Mouse (Mus musculus) kidney, embryonic 16.5 days (tissue): Measurements from ENCODE around the gene Olfr462. TPM values are rescaled to one million over a fixed set of nuclear protein-coding genes. Genes with fewer than 3 reads are reported as not detected.
A peak's percentile ranks its signal among the peaks of the same experiment; 100 is the strongest.

ENCODE experiments used
- ATAC-seq: fragments of 200-750 bp; cut with Nextera tagmentation; 2 replicates; pipeline ENCODE4 v1.8.0; 2017; ENCODE audit warnings: moderate TSS enrichment; ENCODE audit not compliant: low FRiP score, low TSS enrichment
- H3K27ac ChIP-seq: fragments of 300-500 bp; sonication (generic); 2 replicates; pipeline ENCODE4 v1.5.1; 2014; ENCODE audit warnings: low read length
- H3K27me3 ChIP-seq: fragments of 300-500 bp; sonication (generic); 2 replicates; pipeline ENCODE4 v1.6.1; 2014; ENCODE audit warnings: low read length, control low read depth, mixed read lengths; ENCODE audit not compliant: insufficient read depth
- H3K36me3 ChIP-seq: fragments of 300-500 bp; sonication (generic); 2 replicates; pipeline ENCODE4 v1.6.1; 2014; ENCODE audit warnings: low read length, control low read depth, mixed read lengths; ENCODE audit not compliant: insufficient read depth
- H3K4me1 ChIP-seq: fragments of 300-500 bp; sonication (generic); 2 replicates; pipeline ENCODE4 v1.6.1; 2014; ENCODE audit warnings: low read length, control low read depth, mixed read lengths; ENCODE audit not compliant: insufficient read depth
- H3K4me2 ChIP-seq: fragments of 300-500 bp; sonication (generic); replicated peaks from 2 replicates; pipeline ENCODE4 v1.6.1; 2014; ENCODE audit warnings: low read depth, low read length
- H3K4me3 ChIP-seq: fragments of 300-500 bp; sonication (generic); 2 replicates; pipeline ENCODE4 v1.5.1; 2014; ENCODE audit warnings: mild to moderate bottlenecking, low read length
- H3K9ac ChIP-seq: fragments of 300-500 bp; sonication (generic); replicated peaks from 2 replicates; pipeline ENCODE4 v1.6.1; 2014; ENCODE audit warnings: low read length
- H3K9me3 ChIP-seq: fragments of 300-500 bp; sonication (generic); 2 replicates; pipeline ENCODE4 v1.6.1; 2016; ENCODE audit warnings: low read length, control low read depth
- WGBS: fragments of 180-500 bp; shearing (Covaris S2); extraction: QIAGEN DNeasy Blood & Tissue Kit; methylation state at CpG from one replicate; pipeline ENCODE4 v1.1.7; 2014; 5-methylcytosine and 5-hydroxymethylcytosine counted together
- polyA plus RNA-seq: library from polyadenylated mRNA; unstranded; fragments of >200 nt; fragmentation: Nextera tagmentation; extraction: Ambion mirVana; gene quantifications from 2 replicates; pipeline ENCODE4 v1.2.1, GENCODE M21; 2015

Olfr462 gene
- polyA plus RNA-seq, 1 experiment from 2014 or later: not detected

GRCm38 (mm10) chr11:87854550-87854949 is 37.5 kb downstream of the Olfr462 start:
- ATAC-seq: no peak
- Histone ChIP-seq H3K36me3 (peaks cover 15% of the 10 kb centered on the region), H3K27ac (no peak overlapping the region), H3K4me2 (no peak overlapping the region), H3K4me1 (peaks cover 10% of the 10 kb centered on the region), H3K9me3 (no peaks in the 10 kb centered on the region), H3K4me3 (no peak overlapping the region), H3K9ac (no peak overlapping the region), H3K27me3 (no peaks in the 10 kb centered on the region)
- 90% methylated on average over 7 of the region's 7 CpGs for WGBS

- peak; percentile 27; the same call in 1 of the 2 replicates for ATAC-seq
- Histone ChIP-seq H3K4me3 (peak overlapping the region; percentile 76), H3K27ac (no peak overlapping the region), H3K4me2 (peak overlapping the region; percentile 90), H3K4me1 (peaks cover 10% of the 10 kb centered on the region), H3K36me3 (peaks cover 15% of the 10 kb centered on the region), H3K27me3 (no peaks in the 10 kb centered on the region), H3K9ac (peak overlapping the region; percentile 77), H3K9me3 (no peaks in the 10 kb centered on the region)
- WGBS: 26% methylated on average over 8 of the region's 8 CpGs
These were observed 38.5 kb downstream of the Olfr462 start for GRCm38 (mm10) chr11:87853597-87853954.

GRCm38 (mm10) chr11:87852690-87853596 is 39.1 kb downstream of the Olfr462 start, which contains the start of gene Mks1:
Gene Mks1, plus strand, starts transcription at chr11:87853215.
- H3K36me3 ChIP-seq: peaks cover 10% of the 10 kb centered on the region
- H3K9ac ChIP-seq: peak within 1 kb of the TSS; percentile 77
- ATAC-seq: peak; percentile 96
- peak within 1 kb of the TSS; percentile 90 for H3K4me2 ChIP-seq
- H3K4me1 ChIP-seq: peaks cover 10% of the 10 kb centered on the region
- peak within 1 kb of the TSS; percentile 76 for H3K4me3 ChIP-seq
- H3K27ac ChIP-seq: 0 out of 2 replicates have a peak within 1 kb of the TSS, but pooled peaks have one; percentile 10
- no peaks in the 10 kb centered on the region for H3K27me3 ChIP-seq
- 3% methylated on average over 40 of the region's 40 CpGs for WGBS
- H3K9me3 ChIP-seq: no peaks in the 10 kb centered on the region

GRCm38 (mm10) chr11:87847884-87848283 is 44.2 kb downstream of the Olfr462 start:
- H3K9me3 ChIP-seq: no peaks in the 10 kb centered on the region
- peaks cover 3% of the 10 kb centered on the region for H3K4me1 ChIP-seq
- H3K4me3 ChIP-seq: no peak overlapping the region
- H3K36me3 ChIP-seq: no peaks in the 10 kb centered on the region
- no peak for ATAC-seq
- no peak overlapping the region for H3K27ac ChIP-seq
- H3K9ac ChIP-seq: no peak overlapping the region
- no peak overlapping the region for H3K4me2 ChIP-seq
- 77% methylated on average over 6 of the region's 6 CpGs for WGBS
- H3K27me3 ChIP-seq: no peaks in the 10 kb centered on the region

GRCm38 (mm10) chr11:87846968-87847600 is 45.0 kb downstream of the Olfr462 start:
- H3K27ac ChIP-seq: no peak overlapping the region
- H3K27me3 ChIP-seq: no peaks in the 10 kb centered on the region
- WGBS: 79% methylated on average over 12 of the region's 12 CpGs
- ATAC-seq: no peak
- H3K4me1 ChIP-seq: no peaks in the 10 kb centered on the region
- H3K4me2 ChIP-seq: no peak overlapping the region
- H3K9ac ChIP-seq: no peak overlapping the region
- no peaks in the 10 kb centered on the region for H3K36me3 ChIP-seq
- H3K4me3 ChIP-seq: no peak overlapping the region
- no peaks in the 10 kb centered on the region for H3K9me3 ChIP-seq

GRCm38 (mm10) chr11:87841436-87841835 is 50.6 kb downstream of the Olfr462 start:
- no peak overlapping the region for H3K9ac ChIP-seq
- H3K4me3 ChIP-seq: no peak overlapping the region
- H3K4me2 ChIP-seq: no peak overlapping the region
- WGBS: 83% methylated on average over 3 of the region's 3 CpGs
- ATAC-seq: no peak
- H3K27ac ChIP-seq: no peak overlapping the region
- H3K9me3 ChIP-seq: no peaks in the 10 kb centered on the region
- H3K27me3 ChIP-seq: no peaks in the 10 kb centered on the region
- no peaks in the 10 kb centered on the region for H3K36me3 ChIP-seq
- no peaks in the 10 kb centered on the region for H3K4me1 ChIP-seq

- Histone ChIP-seq H3K9ac (no peak overlapping the region), H3K27ac (no peak overlapping the region), H3K4me1 (no peaks in the 10 kb centered on the region), H3K27me3 (no peaks in the 10 kb centered on the region), H3K9me3 (no peaks in the 10 kb centered on the region), H3K36me3 (no peaks in the 10 kb centered on the region), H3K4me2 (no peak overlapping the region), H3K4me3 (no peak overlapping the region)
- no peak for ATAC-seq
- 81% methylated on average over 8 of the region's 8 CpGs for WGBS
These were observed 51.4 kb downstream of the Olfr462 start for GRCm38 (mm10) chr11:87840676-87841075.

Other genes with a start within 250 kb of the Olfr462 start
- gene Rnf43, start 229.5 kb downstream of the Olfr462 start, polyA plus RNA-seq: 7.2 and 8.0 TPM in 2 replicates
- gene Supt4a, start 154.7 kb downstream of the Olfr462 start, polyA plus RNA-seq: 156 and 161 TPM in 2 replicates
- gene Tspoap1, start 131.7 kb downstream of the Olfr462 start, polyA plus RNA-seq: 4.7 and 5.6 TPM in 2 replicates
- 1.1 and 1.3 TPM in 2 replicates for gene Mpo, start 98.7 kb downstream of the Olfr462 start, polyA plus RNA-seq
- gene Lpo, start 64.0 kb downstream of the Olfr462 start, polyA plus RNA-seq: 0.15 and 0.29 TPM in 2 replicates
- 20.4 and 20.6 TPM in 2 replicates for gene Mks1, start 39.1 kb downstream of the Olfr462 start, polyA plus RNA-seq
- 0.39 and 0.64 TPM in 2 replicates for gene Epx, start 16.7 kb downstream of the Olfr462 start, polyA plus RNA-seq
- gene Olfr463, start 5.1 kb upstream of the Olfr462 start, polyA plus RNA-seq: not detected in 2 replicates
- not detected in 2 replicates for gene Olfr464, start 28.7 kb upstream of the Olfr462 start, polyA plus RNA-seq
- gene Dynll2, start 95.3 kb upstream of the Olfr462 start, polyA plus RNA-seq: 21.0 and 23.5 TPM in 2 replicates
- gene Srsf1, start 155.1 kb upstream of the Olfr462 start, polyA plus RNA-seq: 283 and 306 TPM in 2 replicates
- 40.2 and 44.3 TPM in 2 replicates for gene Vezf1, start 176.0 kb upstream of the Olfr462 start, polyA plus RNA-seq
- 14.6 and 14.7 TPM in 2 replicates for gene Cuedc1, start 205.8 kb upstream of the Olfr462 start, polyA plus RNA-seq